Comparison of ENCODE assay signal across 16 mouse cellular contexts in the genomic region with DNA sequence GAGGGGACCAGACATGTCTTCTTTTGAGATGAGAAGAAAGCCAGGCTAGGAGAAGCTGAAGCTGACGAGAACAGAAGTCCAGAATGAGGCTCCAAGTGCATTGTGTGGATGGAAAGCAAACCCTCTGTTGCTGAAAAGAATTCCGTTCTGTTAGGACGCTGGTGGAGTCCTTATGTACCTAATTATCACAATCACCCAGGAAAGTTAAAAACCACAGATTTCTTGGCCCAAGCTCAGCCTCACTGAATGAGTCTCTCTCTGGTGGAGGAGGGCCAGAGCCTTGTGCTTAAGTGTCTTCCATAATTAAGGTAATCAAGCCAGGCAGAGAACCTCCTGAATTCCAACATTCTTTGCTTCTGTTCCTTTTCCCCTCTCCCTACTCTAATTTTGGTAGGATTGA.
"Had no signal": no experiment of that assay in that cellular context is flagged by ENCODE, and none has a peak within 500 bp of the region (broad histone marks: within the 10 kb centered on the region; RNA-seq: fewer than 3 reads in every experiment).

No protein-coding gene starts in this region.

- H3K9ac ChIP-seq: limb, embryonic 12.5 days; liver, embryonic 13.5 days; liver, postnatal 0 days; lung, embryonic 15.5 days; midbrain, embryonic 12.5 days; neural tube, embryonic 13.5 days had no signal

- ATAC-seq: liver, postnatal 0 days; midbrain, embryonic 16.5 days had no signal

- H3K4me3 ChIP-seq: limb, embryonic 12.5 days; liver, embryonic 13.5 days; lung, embryonic 15.5 days; midbrain, embryonic 12.5 days; neural tube, embryonic 13.5 days had no signal

- H3K36me3 ChIP-seq: limb, embryonic 12.5 days; liver, embryonic 13.5 days; lung, embryonic 15.5 days; midbrain, embryonic 12.5 days; neural tube, embryonic 13.5 days had no signal

- H3K27ac ChIP-seq: limb, embryonic 12.5 days; liver, embryonic 13.5 days; lung, embryonic 15.5 days; midbrain, embryonic 12.5 days; neural tube, embryonic 13.5 days had no signal

- H3K9me3 ChIP-seq: limb, embryonic 12.5 days; liver, embryonic 13.5 days; lung, embryonic 15.5 days; midbrain, embryonic 12.5 days; neural tube, embryonic 13.5 days had no signal

- H3K27me3 ChIP-seq: limb, embryonic 12.5 days; liver, embryonic 13.5 days; lung, embryonic 15.5 days; midbrain, embryonic 12.5 days; neural tube, embryonic 13.5 days had no signal

- H3K4me1 ChIP-seq: limb, embryonic 12.5 days; liver, embryonic 13.5 days; lung, embryonic 15.5 days; midbrain, embryonic 12.5 days had no signal

- H3K4me2 ChIP-seq: limb, embryonic 12.5 days; liver, embryonic 13.5 days; lung, embryonic 15.5 days; midbrain, embryonic 12.5 days; neural tube, embryonic 13.5 days had no signal

- DNase-seq: kidney, postnatal 25 days; layer of hippocampus, adult 9-11 months; layer of hippocampus, postnatal 36 days; liver; liver, embryonic 13.5 days; liver, postnatal 0 days; lung, postnatal 14 days; retina, postnatal 1 day; right cerebral cortex, postnatal 4 days; spleen, adult 18-20 months; thymus, postnatal 36 days had no signal
